Mouse (Mus musculus) liver, embryonic 14.5 days (tissue): ENCODE measurements around the gene Trim7. TPM values are rescaled to one million over a fixed set of nuclear protein-coding genes. Genes with fewer than 3 reads are reported as not detected.
A peak's percentile ranks its signal among the peaks of the same experiment; 100 is the strongest.

Source experiments
- ATAC-seq: fragments of 200-750 bp; cut with Nextera tagmentation; 2 replicates; pipeline ENCODE4 v1.8.0; 2017; ENCODE audit warnings: moderate number of reproducible peaks, mild to moderate bottlenecking, moderate library complexity; ENCODE audit not compliant: insufficient read depth
- DNase-seq, 3 experiments: peaks; one replicate each; pipeline ENCODE4 v3.0.0-alpha.2; 2012 to 2013; ENCODE audit warnings: low read depth in 3 of 3, low spot score in 3 of 3
- H3K27ac ChIP-seq: fragments of 300-500 bp; sonication (generic); 2 replicates; pipeline ENCODE4 v1.5.1; 2014; ENCODE audit warnings: moderate library complexity, mild to moderate bottlenecking, control low read depth, inconsistent platforms
- H3K27me3 ChIP-seq: fragments of 300-500 bp; sonication (generic); 2 replicates; pipeline ENCODE4 v1.6.1; 2014; ENCODE audit warnings: mild to moderate bottlenecking, low read length, moderate library complexity; ENCODE audit not compliant: control insufficient read depth, insufficient read depth
- H3K36me3 ChIP-seq: fragments of 300-500 bp; sonication (generic); replicated peaks from 2 replicates; pipeline ENCODE4 v1.6.1; 2014; ENCODE audit warnings: low read depth; ENCODE audit not compliant: control insufficient read depth, insufficient read depth
- H3K4me1 ChIP-seq, 2 experiments: fragments of 200-500 bp in 1 of 2; fragments of 300-500 bp in 1 of 2; sonication (generic) in 1 of 2; replicated peaks; 2 replicates each; pipeline ENCODE4 v1.6.1; 2012 to 2014; ENCODE audit warnings: antibody characterized with exemption in 1 of 2, inconsistent platforms in 1 of 2, low read length in 1 of 2; ENCODE audit not compliant: control insufficient read depth in 2 of 2, insufficient read depth in 2 of 2
- H3K4me2 ChIP-seq: fragments of 300-500 bp; sonication (generic); 2 replicates; pipeline ENCODE4 v1.6.1; 2014; ENCODE audit warnings: low read depth, mild to moderate bottlenecking, control low read depth, moderate library complexity
- H3K4me3 ChIP-seq, 2 experiments: fragments of 200-500 bp in 1 of 2; fragments of 300-500 bp in 1 of 2; sonication (generic) in 1 of 2; 2 replicates each; pipeline ENCODE4 v1.5.1; 2012 to 2014; ENCODE audit warnings: low read depth in 2 of 2, low read length in 2 of 2, mild to moderate bottlenecking in 2 of 2, control low read depth in 1 of 2, inconsistent platforms in 1 of 2, moderate library complexity in 1 of 2; ENCODE audit not compliant: insufficient read depth in 1 of 2
- H3K9ac ChIP-seq: fragments of 300-500 bp; sonication (generic); replicated peaks from 2 replicates; pipeline ENCODE4 v1.6.1; 2014; ENCODE audit warnings: mild to moderate bottlenecking, control low read depth, moderate library complexity
- H3K9me3 ChIP-seq: fragments of 300-500 bp; sonication (generic); 2 replicates; pipeline ENCODE4 v1.6.1; 2016; ENCODE audit warnings: low read length, mixed read lengths; ENCODE audit not compliant: control insufficient read depth
- CTCF ChIP-seq: IDR thresholded peaks from 2 replicates; pipeline ENCODE4 v1.5.1; 2016; ENCODE audit warnings: antibody characterized with exemption, low read depth, control low read depth
- EP300 ChIP-seq: IDR thresholded peaks from 2 replicates; pipeline ENCODE4 v1.6.1; 2016; ENCODE audit warnings: antibody characterized with exemption, low read depth
- WGBS: fragments of 180-500 bp; shearing (Covaris S2); extraction: QIAGEN DNeasy Blood & Tissue Kit; methylation state at CpG from one replicate; pipeline ENCODE4 v1.1.7; 2014; ENCODE audit not compliant: insufficient replicate concordance; 5-methylcytosine and 5-hydroxymethylcytosine counted together
- polyA plus RNA-seq, 2 experiments: library from polyadenylated mRNA; depleted of rRNA in 1 of 2; stranded (reverse) in 1 of 2; unstranded in 1 of 2; fragments of >200 nt; fragmentation: Nextera tagmentation in 1 of 2; extraction: Ambion mirVana in 1 of 2; gene quantifications; 2 replicates each; pipeline versions ENCODE4 v1.2.1 to v1.2.3; 2012 to 2014

Gene Trim7
- polyA plus RNA-seq, 2 experiments: 0.04 to 0.23 TPM

DNA sequence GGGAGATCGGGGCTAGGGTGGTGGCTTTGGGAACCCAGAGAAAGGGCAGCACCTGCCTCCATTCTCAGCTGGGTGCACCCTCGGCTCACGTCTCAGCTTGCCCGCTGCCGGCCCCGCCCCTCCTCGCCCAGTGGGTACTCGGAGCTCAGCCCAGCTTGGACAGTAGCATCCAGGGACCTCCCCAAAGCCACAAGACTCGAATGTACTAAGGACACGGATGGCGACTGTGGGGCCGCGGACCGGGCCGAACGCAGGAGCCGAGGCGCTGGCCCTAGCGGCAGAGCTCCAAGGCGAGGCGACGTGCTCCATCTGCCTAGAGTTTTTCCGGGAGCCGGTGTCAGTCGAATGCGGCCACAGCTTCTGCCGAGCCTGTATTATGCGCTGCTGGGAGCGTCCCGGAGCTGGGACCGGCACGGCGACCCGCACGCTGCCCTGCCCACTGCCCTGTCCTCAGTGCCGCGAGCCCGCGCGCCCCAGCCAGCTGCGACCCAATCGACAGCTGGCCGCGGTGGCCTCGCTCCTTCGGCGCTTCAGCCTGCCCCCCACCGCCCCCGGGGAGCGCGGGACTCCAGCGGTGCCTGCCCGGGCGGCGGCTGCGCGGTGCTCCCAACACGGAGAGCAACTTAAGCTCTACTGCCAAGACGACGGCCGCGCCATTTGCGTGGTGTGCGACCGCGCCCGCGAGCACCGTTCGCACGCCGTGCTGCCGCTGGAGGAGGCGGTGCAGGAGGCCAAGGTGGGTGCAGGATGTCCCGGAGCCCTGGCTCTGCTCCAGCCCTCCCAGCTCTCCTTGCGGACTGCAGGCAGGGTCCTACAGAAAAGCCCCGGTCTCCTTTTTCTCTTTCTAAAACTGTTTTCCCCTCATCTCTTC, 11.6 kb downstream of the Trim7 start:
- ATAC-seq: no peak

DNA sequence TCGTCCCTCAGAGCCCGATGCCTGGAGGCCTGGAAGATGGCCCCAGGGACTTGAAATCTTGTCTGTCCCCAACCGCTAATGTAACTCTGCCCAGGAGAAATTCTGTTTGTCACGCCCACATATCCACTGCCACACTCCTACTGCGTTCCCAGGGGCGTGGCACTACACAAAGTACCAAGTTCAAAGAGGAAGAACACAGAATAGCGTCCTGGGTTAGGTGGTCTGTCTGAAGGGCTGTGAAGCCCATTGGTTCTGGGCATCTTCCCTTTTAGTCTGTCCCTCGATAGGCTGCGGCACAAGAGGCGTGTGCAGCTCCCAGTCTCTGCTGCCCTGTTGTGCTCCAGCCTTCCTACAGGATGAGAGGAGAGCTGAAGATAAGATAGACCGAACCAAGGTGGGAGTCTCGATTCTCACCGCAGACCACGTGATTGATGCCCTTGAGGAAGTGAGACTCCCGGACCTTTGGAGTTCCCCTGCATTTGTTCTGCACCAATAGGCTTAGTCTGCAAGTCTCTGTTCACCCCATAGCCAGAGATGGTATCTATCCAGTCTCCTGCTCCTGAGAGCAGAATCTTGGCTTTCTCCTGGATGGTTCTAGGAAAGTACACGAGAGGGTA, 12.3 kb downstream of the Trim7 start:
- Histone ChIP-seq H3K27me3 (peaks cover 11% of the 10 kb centered on the region), H3K4me1 (peaks cover 12 to 13% of the 10 kb centered on the region in 2 experiments; a peak in 3 of 4 replicates), H3K4me2 (peak overlapping the region; percentile 88), H3K27ac (no peak overlapping the region), H3K9me3 (no peaks in the 10 kb centered on the region), H3K36me3 (no peaks in the 10 kb centered on the region), H3K4me3 (peak overlapping the region; percentile 65 to 66), H3K9ac (peak overlapping the region; percentile 0; the same call in 1 of the 2 replicates)
- ATAC-seq (no peak), DNase-seq (no peak)
- no peak for TF ChIP-seq CTCF
- TF ChIP-seq EP300: no peak
- WGBS: 1% methylated on average over 16 of the region's 16 CpGs

More for the DNA sequence above, 11.6 kb downstream of the Trim7 start:
- no peaks in the 10 kb centered on the region for H3K9me3 ChIP-seq
- under 1% methylated on average over 77 of the region's 77 CpGs for WGBS
- peak overlapping the region; percentile 65 to 66 for H3K4me3 ChIP-seq
- no peak for DNase-seq
- H3K4me2 ChIP-seq: peak overlapping the region; percentile 88
- H3K36me3 ChIP-seq: no peaks in the 10 kb centered on the region
- peak overlapping the region; percentile 0 for H3K9ac ChIP-seq
- no peak overlapping the region for H3K27ac ChIP-seq
- TF ChIP-seq CTCF: 0 out of 2 replicates have a peak, but pooled peaks have one; percentile 5
- no peak for TF ChIP-seq EP300
- peaks cover 11% of the 10 kb centered on the region for H3K27me3 ChIP-seq
- H3K4me1 ChIP-seq: peaks cover 13 to 15% of the 10 kb centered on the region in 2 experiments; a peak in 3 of 4 replicates

- H3K4me2 ChIP-seq: peak overlapping the region; percentile 88
- DNase-seq (no peak), ATAC-seq (no peak)
- H3K36me3 ChIP-seq: no peaks in the 10 kb centered on the region
- H3K9ac ChIP-seq: no peak overlapping the region
- peaks cover 11% of the 10 kb centered on the region for H3K27me3 ChIP-seq
- 68% methylated on average over 10 of the region's 10 CpGs for WGBS
- TF ChIP-seq EP300: no peak
- TF ChIP-seq CTCF: no peak
- H3K27ac ChIP-seq: no peak overlapping the region
- peaks cover 11 to 12% of the 10 kb centered on the region in 2 experiments; a peak in 3 of 4 replicates for H3K4me1 ChIP-seq
- no peaks in the 10 kb centered on the region for H3K9me3 ChIP-seq
- H3K4me3 ChIP-seq: no peak overlapping the region
These were observed 13.1 kb downstream of the Trim7 start for GRCm38 (mm10) chr11:48838879-48839680.

GRCm38 (mm10) chr11:48840805-48841204, 14.9 kb downstream of the Trim7 start:
- TF ChIP-seq EP300: no peak
- no peak for TF ChIP-seq CTCF
- H3K9ac ChIP-seq: no peak overlapping the region
- no peak for ATAC-seq

More at GRCm38 (mm10) chr11:48840805-48841204, 14.9 kb downstream of the Trim7 start:
- Histone ChIP-seq H3K9me3 (no peaks in the 10 kb centered on the region), H3K4me3 (no peak overlapping the region), H3K36me3 (no peaks in the 10 kb centered on the region), H3K4me2 (no peak overlapping the region), H3K27me3 (peaks cover 11% of the 10 kb centered on the region), H3K27ac (no peak overlapping the region), H3K4me1 (peaks cover 6 to 11% of the 10 kb centered on the region in 2 experiments)
- DNase-seq: no peak
